Mouse (Mus musculus) lung, adult 18-20 months (tissue): ENCODE measurements at regions not wholly inside any gene's neighbourhood (a gene's known extent, or its start where the extent isn't known, plus 50 kb on each side); places are given as distances from the start of the nearest gene placed in this dataset.

ENCODE experiments used
- DNase-seq, 2 experiments: peaks; one replicate each; pipeline ENCODE4 v3.0.0; 2022; ENCODE audit warnings: mixed read lengths in 2 of 2

DNA sequence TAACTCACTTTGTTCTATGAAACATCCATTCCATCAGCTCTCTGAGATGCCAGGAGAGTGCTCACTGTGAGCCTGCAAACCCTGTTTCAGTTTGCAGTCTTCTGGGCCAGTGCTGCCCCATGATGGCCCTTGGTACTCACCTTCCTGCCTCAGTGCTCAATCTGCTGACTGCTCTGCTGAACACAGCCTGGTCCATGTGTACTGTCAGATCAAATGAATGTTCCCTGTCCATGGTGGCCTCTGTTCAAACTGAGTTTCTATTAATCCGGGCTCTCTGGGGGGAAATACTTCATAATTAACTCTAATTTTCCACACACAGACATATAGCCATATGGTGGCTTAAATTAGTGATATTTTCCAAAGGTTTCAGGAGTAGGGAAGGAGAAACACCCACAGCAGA, 503.3 kb downstream of the Tmem132b start:
- no peak for DNase-seq

DNA sequence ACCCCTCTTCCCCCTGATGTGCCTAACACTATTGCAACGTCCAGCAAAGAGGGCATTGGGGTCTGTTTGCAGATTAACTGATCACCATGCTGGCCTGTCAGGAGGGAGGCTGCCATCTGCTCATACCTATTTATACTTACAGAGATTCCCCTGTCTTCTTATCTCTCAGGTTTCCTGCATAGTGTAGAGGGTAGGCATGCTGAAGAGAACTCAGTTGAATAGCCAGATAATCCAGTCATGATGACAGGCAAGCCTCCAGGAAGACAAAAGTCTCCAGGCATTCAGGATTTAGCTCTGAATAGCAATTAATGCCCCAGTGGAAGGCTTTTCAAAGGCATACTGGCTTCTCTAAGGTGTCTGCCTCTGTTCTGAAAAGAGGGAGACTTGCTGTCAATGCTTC, 505.1 kb downstream of the Tmem132b start:
- no peak for DNase-seq

DNA sequence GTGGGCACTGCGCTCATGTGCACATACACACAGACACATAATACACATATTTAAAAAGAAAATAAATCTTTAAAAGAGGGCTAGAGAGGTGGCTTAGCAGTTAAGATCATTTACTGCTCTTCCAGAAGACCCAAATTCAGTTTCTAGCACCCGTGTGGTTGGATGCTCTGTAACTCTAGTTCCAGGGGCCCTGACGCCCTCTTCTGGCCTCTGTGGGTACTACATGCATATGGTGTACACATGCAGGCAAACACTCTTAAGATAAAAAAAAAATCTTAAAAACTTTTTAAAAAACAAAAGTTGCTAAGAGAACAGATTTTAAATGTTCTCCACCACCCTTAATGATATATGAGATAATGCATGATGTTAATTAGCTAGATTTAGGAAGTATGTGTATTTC, 514.2 kb downstream of the Tmem132b start:
- DNase-seq: no peak

DNA sequence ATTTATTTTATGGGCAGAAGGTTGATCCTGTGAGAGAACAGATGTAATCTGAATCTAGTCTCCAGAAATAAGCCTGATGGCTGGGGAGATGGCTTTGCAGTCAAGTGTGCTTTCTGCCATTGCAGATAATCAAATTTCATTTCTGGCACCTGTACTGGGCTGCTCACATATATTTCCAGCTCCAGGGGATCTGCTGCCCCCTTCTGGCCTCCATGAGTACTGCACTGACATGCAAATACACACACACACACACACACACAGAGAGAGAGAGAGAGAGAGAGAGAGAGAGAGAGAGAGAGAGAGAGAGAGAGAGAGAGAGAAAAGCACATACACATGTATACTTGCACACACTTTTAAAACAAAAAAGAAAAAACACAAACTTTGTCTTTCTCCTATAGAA, 532.1 kb downstream of the Tmem132b start:
- DNase-seq: no peak

DNA sequence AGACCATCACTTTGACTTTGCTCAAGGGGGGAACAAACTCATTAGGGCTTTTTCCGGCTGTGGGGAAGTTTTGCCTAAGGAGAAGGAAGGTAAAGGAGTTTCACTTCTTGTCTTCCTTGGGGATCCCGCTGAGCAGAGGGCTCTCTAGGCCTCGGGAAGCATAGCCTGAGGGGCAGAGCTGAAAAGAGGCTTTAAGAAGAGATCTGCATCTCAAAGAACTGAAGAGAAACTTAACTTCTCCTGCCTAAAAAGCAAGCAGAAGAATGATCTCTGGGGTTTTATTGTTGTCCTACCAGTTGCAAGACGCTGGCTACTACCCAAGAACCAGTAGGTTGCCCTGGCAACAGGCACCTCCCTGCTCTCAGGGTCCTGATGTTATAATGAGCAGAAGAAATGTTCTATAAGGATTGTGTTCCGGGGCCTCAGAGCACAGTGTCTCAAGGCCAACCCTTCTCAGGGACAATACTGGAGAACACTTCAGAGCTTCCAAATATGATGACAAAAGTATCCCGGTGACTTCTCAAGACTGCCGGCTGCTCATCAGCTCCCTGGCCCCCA, 547.8 kb downstream of the Tmem132b start:
- DNase-seq: no peak

DNA sequence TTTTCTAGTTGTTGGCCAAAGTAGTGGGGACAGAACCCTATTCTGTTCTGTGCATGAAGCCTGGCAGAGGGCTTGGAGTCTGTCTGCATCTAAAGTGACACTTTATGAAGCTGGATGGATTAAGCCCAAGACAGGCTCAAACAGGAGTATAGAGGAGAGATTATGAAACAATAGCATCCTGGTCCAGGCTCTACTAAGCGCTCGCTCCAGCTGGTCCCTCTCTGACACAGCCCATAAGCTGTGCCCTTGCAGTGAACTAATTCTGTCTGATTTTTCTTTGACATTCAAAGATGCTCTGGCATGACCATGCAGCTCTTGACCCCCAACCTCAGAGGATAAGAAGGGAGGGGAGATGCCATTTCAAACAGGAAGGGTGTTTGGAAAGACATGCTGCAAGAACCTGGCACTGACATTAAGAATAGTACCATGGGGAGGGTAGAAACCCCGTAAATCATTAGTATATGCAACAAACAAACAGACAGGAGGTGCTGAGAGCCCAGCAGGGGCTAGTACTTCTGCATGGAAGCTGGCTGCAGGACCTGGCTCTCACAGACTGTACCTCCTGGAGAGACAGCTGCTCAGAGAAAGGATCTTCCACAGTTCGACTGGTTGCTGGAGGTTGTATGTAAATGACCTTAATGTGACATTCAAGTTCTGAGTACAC, 556.8 kb downstream of the Tmem132b start:
- DNase-seq: no peak

DNA sequence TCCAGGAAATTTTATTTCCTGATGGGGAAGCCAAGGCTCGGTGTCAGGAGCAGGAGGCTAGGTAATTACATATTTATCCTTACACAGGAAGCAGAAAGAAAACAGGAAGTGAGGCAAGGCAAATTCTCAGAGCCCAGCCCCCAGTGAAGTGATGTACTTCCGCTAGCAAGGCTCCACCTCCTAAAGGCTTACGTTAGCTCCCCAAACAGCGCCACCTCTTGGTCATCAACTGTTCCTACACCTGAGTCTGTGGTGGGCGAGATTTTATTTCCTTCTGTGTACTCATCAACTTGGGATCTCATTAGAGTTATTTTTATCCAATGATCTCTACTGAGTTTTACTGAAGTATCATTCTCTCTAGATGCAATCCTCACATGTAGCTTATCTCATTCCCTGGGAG, 561.6 kb downstream of the Tmem132b start:
- DNase-seq: no peak

DNA sequence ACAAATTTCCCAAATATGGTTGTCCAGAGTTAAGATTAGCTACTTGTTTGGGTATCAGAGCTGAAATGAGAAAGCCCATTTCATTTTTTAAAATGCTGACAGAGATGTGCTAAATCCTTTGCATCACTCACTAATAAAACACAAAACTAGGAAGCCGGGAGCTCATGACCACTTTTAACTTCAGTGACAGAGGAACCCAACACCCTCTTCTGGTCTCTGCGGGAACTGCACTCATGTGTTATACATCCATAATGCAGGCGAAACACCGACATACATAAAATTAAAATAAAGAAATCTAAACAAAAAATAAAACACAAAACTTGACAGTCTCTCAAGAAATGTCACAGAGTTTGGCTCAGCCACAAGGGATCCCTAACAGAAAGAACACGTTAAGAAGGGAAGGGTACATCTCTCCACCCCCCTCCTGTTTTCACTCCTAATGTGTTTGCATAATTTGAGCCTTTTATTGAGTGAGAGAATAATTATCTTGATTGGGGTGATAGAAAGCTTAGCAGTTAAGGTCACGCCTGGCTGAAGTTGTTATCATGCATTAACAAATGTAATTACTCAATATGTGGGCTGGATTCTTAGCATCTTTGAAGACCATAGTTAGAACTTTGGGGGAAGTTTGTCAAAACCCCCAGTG, 565.2 kb downstream of the Tmem132b start:
- no peak for DNase-seq

DNA sequence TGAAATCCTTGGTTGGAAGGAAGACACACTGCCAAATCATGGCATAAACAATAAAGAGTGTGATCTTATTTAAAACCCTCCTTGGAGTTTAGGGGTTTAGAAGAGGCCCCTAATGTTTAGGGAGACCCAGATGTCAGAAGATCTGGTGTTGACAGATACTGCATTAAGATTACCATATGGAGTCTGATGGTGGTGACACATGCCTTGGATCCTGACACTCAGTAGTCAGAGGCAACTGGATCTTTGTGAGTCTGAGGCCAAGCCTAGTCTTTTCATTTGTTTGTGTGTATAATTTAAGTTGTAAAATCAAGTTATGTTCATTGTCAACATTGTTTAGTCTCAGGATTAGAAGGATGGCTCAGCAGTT, 565.7 kb downstream of the Tmem132b start:
- DNase-seq: no peak

DNA sequence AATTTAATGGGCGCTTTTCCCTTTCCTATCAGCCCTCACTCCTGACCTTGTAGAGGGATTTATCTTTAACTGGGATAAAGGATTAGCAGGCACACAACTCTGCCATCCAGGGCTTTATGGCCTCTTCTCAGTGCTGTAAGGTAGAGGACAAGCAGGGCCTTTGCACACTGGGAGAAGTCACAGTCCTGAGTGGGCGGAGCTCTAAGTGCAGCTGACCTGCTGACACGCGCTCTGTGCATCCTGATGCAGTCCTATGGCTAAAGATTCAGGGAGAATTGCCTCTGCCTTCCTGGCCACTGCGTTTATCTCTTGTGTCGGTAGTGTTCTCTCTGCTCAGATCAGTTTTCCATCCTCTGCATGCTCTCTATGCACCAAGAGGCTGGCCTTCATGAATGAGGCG, 566.9 kb downstream of the Tmem132b start:
- DNase-seq: no peak

DNA sequence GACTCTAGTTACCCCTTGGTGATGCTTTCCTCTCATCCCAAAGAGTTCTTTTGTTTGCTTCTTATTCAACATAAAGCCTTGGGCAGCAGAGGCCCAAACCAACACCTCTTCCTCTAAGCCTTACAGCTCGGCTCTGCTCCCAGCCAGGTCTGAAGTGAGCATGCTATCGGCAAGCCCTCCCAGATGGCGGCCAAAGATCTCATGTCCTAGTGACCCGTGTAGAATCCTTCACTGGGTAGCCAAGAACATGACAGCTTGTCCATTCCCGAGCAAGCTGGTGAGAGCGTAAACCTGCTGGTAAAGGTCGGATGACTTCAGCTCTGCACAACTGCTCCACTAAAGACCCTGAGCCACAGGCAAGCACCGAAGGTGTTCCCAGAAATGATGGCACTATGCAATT, 568.4 kb downstream of the Tmem132b start:
- no peak for DNase-seq

DNA sequence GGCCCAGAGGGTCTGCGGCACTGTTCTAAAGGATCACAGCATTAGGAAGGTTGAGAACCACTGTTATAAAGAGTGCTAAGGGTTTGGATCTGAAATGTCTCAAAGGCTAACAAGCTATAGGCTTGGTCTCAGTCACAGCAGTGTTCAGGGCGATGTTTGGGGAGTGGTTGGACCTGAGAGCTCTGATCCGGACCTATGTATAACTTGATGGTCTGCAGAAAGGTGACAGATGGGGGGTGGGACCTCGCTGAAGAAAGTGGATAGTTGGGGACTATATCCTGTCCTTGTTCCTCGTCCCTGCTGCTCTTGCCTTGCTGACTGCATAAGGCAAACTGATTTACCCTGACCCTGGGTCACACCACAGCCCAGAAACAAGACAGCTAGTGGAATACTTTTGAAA, 572.9 kb downstream of the Tmem132b start:
- no peak for DNase-seq

DNA sequence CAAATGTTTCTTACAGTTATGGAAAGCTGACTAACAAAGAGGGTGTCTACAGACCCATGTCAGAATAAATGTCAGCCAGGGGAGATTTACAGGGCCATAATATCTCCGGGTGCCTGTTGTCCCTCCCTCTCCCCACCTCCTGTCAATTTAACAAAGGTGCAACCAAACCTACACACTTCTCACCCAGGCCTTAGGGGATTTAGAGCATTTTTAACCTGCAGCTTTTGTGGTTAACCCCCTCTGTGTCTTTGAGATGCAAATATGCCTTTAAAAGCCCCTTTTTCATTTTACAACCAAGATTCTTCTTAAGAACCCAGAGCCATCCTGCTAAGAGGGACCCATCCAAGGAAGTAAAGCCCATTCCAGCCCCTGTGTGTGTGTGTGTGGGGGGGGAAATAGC, 573.3 kb downstream of the Tmem132b start:
- no peak for DNase-seq

DNA sequence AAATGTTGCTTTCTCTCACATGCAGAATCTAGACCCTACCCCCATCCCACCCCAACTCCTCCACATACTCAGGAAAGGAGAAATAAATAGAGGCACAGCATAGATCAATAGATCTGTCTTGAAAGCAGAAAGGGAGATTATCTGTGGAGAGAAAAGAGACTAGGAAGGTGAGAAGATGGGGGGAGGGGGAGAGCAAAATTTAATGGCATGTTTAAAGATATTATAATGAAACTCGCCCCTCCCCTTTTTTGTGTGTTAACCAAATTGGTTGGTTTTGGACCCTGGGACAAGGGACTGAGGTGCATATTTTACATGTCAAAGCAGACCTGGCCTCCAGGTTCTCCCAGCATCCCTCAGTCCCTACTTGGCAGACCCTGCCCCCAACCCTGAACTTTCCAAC, 573.9 kb downstream of the Tmem132b start:
- DNase-seq: no peak

DNA sequence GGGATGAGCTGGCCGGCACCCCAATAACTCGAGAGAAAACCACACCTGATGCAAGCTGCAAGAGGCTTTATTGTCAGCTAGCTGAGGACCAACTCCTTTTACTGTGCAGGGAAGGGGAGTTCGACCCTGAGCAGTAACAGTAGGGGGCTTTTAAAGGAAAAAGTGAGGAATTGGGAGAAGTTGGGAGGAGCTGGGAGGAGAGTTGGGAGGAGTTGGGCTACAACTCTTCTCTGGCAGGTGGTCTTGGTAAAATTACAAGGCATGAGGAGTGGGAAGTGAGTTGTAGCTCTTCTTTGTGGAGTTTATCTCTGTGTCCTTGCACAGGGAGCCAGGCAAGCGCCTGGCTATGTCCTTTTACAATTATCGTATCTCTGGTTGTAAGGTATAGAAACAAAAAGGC, 575.4 kb downstream of the Tmem132b start:
- DNase-seq: no peak

DNA sequence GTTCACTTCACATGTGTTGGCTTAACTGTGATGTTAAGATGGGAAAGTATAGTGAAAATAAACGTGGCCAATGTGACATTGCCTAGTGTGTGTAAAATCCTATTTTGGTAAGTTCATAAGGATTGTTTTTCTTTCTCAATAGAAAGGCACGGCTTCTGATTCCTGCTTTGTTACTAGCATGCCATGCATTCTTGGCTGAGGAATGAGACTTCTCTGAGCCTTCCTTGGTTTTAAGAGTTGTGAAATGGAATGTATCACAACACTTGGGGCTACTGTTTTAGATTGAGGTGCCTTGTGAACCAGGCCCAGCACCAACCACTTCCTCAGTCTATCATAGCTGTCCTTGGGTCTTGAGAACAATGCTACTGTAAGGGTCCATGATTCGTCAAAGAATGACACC, 577.3 kb downstream of the Tmem132b start:
- no peak for DNase-seq

DNA sequence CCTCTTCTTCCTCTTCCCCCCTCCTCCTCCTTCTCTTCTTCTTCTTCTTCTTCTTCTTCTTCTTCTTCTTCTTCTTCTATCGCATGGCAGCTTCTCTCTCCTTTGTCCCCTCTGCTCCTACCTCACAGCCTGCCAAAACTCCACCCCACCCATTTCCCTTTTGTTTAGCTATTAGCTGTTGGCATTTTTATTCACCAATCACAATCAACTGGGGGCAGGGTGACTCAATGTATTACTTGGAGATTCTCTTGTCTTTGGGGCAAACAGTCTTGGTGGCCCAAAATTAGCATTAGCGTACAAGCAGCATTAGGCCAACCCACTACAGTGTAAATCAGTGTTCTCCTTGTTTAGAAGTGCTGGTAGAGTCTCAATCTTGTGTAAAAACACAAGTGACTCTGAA, 585.7 kb downstream of the Tmem132b start:
- no peak for DNase-seq

DNA sequence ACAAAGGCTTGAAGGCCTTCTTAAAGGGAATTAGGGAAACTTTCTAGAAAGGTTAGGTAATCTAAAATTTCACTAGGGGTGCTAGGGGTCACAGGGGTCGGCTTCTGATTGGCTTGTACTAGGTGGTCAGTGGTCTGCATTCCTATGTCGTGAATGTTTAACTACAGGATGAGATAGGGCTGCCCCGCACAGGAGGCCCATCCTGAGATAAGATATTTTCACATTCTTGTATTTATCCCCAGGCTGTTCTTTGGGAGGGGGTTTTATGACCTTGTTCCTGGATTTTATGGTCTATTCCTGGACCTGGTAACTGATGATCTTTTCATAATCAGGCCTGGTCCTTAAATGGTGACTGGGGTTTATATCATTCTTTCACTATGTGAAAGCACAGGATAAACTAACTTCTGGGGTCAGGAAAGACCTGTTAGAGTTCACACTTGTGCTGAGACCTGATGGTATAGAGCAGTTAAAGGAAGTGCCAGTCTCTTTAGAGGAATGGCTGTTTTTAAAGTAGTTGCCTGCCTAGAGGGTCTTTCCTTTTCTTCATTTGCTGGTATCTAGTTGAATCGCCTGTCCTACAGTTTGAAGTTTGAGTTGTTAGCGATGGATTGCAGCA, 586.4 kb downstream of the Tmem132b start:
- no peak for DNase-seq

DNA sequence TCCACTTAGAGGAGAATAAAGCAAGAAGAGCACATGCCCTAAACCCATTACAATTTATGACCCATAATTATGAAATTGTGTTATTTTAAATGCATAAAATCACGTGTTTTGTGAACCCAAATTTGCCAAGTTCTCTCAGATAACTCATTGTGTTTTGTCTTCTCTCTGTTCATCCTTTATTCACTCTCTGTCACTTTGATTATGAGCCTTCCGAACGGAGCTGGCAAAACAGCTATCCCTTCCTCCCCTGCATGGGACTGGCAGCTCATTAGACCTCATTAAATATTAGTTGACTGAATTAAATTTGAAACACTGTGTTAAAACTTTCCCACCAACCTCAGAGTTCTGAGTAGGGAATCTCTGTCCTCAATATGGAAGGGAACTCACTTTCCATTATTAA, 587.2 kb downstream of the Tmem132b start:
- DNase-seq: no peak

DNA sequence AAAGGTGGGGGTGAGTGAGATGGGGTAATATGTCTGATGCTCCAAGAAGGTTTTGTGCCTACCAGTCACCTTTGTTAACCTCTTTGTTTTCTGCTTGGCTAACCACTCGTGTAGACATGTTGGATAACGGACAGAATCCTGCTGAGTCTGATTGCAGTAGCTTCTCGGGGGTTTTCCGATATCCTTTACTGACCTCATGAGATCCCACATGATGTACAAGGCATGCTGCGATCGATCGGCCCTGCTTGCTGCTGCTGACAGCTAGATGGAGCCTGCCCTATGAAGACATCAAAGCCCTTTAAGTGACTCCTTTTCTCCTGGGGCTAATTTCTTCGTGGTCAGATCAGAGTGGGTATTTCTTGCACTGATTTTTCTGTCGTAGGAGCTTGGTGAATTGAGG, 591.6 kb downstream of the Tmem132b start:
- DNase-seq: no peak

DNA sequence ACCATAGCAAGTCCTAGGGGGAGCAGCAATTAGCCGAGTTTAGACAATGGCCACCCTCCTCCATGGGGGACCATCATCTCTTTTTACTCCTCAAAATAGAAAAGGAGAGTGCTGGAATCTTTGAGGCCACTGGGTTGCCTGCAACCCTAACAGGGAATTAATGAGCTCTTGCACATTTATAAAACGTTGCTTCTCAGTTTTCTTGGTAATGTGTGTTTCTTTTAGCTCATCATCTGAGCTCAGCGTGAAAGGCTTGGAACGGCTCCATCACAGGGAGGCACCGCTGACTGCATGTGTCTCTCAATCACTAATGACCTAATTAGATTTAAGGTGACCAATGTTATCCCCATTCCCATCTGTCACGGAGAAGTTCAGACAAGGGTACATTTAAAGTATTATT, 595.9 kb downstream of the Tmem132b start:
- no peak for DNase-seq

DNA sequence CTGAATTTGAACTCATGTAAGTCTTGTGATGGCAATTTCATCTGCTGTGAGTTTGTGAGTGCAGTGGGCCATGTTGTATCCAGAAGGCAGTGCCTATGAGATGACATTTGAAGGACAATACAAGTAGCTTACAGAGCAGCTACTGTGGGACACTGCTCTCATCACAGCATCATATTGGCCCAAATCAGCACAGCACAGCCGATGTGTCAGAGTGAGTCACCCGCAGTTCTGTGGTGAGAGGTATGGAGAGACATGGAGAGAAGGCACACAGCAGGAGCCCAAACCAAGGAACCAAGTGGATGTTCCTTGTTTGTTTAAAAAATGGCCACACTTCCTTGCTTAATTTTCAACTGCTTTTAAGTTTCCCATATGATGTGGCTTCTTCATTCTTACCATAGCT, 617.3 kb downstream of the Tmem132b start:
- no peak for DNase-seq

DNA sequence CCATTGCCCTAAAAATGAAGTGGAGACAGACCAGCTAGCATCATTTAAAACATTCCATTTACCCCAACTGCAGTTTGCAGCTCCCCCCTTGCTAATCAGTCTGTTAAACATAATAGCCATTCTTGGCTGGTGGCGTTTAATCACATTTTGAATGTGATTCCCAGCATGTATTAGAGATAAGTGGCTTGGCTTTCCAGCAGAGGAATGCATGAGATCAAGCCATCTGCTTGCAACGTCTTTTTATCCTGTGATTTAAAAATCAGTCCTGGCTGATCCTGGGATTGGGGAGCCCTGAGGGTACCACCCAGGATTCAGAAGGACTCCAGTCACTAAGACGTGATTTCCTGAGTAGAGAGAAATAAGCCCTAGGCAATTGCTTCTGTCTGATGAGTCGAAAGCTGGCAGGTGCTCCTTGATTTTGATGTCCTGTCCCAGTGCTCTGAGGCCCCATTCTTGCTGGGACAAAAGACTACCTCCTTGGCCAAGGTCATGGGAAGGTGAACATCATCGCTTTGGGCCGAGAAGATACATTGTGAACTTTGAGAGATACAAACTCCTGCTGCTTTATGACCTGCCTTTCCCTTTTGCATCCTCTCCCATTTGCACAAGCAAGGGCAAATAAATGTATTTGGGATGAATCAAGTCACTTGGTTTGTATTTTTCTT, 623.8 kb downstream of the Tmem132b start:
- DNase-seq: no peak

DNA sequence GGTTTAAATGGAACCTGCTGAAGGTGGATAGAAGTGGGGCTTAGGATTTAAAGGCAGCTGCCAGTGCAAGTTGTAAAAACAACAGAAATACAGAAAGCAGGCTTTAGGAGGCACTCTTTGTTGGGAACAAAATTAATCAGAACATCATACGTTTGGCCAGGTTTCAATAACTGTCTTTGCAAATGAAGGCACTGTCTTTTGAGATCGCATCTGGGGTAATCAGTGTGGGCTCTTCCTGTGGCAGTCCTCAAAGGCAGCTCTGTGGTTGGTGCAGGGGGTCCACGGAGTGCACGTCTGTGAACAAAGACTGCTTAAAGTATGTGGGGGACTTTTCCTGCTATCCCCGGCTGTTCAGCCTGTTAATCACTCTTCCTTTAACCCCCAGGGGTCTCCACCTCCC, 654.5 kb downstream of the Tmem132b start:
- no peak for DNase-seq
